Mouse (Mus musculus): ENCODE measurements around the gene Prrc2b. TPM values are rescaled to one million over a fixed set of nuclear protein-coding genes. Genes with fewer than 3 reads are reported as not detected.

The Prrc2b gene
- polyA plus RNA-seq, 1 experiment from 2014 or later, result 96.9 TPM

GRCm38 (mm10) chr2:32248377-32249361 is 97.8 kb downstream of the Prrc2b start:
- Histone ChIP-seq H3K9ac (no peak overlapping the region), H3K27me3 (no peaks in the 10 kb centered on the region), H3K4me2 (no peak overlapping the region), H3K36me3 (replicated peaks) (peaks cover 98% of the 10 kb centered on the region), H3K4me1 (no peaks in the 10 kb centered on the region), H3K9me3 (no peaks in the 10 kb centered on the region), H3K27ac (no peak overlapping the region), H3K4me3 (replicated peaks) (no peak overlapping the region)
- ATAC-seq (ENCODE audit: low FRiP score), result no peak
- 84% methylated on average over 10 of the region's 10 CpGs for WGBS

DNA sequence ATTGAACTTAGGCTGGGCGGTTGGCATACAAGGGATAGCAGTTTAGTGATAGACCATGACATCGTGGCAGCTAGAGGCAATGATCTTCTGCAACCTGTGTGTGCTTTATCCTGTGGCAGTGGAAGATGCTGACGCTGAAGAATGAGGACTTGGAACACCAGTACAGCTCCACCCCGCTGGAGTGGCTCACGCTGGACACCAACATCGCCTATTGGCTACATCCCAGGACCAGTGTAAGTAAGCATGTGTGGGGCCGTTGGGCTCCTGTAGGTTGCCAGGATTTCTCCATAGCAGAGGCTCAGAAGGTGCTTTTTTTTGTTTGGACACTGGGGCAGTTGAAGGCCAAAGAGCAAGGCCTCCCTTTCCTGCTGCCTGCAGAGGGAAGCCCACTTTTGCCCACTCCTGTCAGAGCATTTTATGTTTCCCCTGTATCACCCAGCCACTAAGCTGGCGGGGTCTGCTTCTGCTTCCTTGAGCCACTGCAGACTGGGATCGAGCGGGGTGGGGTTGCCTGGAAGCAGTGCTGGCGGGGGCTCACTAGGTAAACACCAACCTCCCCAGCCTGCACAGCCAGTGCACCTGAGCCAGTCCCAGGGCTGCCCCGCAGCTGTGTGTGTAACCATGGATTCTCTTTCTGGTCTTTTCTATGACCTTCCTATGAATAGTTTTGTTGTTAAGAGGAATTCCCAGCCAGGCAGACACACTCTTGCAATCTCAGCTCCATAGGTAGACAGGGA is 101.1 kb downstream of the Prrc2b start:
- WGBS, result 90% methylated on average over 12 of the region's 12 CpGs
- no peak for ATAC-seq (ENCODE audit: low FRiP score)
- Histone ChIP-seq H3K4me3 (replicated peaks) (no peak overlapping the region), H3K9ac (no peak overlapping the region), H3K27ac (no peak overlapping the region), H3K36me3 (replicated peaks) (peaks cover 93% of the 10 kb centered on the region), H3K4me2 (no peak overlapping the region), H3K27me3 (no peaks in the 10 kb centered on the region), H3K9me3 (no peaks in the 10 kb centered on the region), H3K4me1 (no peaks in the 10 kb centered on the region)

DNA sequence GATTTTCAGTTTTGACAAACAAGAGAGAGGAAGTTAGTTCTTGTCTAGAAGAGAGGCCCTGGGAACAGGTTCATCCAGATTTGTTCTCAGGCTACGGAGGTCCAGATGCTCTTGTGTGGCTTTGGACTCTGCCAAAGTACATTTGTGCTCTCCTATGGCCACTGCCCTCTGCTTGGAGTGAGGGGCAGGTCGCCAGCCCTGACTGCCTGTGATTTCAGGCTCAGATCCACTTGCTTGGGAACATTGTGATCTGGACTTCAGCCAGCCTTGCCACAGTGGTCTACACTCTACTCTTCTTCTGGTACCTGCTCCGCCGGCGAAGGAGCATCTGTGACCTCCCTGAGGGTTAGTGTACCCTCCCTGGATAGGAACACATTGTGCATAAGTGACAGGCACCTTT is 101.8 kb downstream of the Prrc2b start:
- no peaks in the 10 kb centered on the region for H3K4me1 ChIP-seq
- 90% methylated on average over 5 of the region's 5 CpGs for WGBS
- H3K27ac ChIP-seq, result no peak overlapping the region
- H3K9ac ChIP-seq, result no peak overlapping the region
- H3K4me3 ChIP-seq (replicated peaks), result no peak overlapping the region
- H3K9me3 ChIP-seq, result no peaks in the 10 kb centered on the region
- H3K4me2 ChIP-seq, result no peak overlapping the region
- H3K27me3 ChIP-seq, result no peaks in the 10 kb centered on the region
- peaks cover 94% of the 10 kb centered on the region for H3K36me3 ChIP-seq (replicated peaks)
- no peak for ATAC-seq (ENCODE audit: low FRiP score)

- Histone ChIP-seq H3K27me3 (no peaks in the 10 kb centered on the region), H3K4me1 (no peaks in the 10 kb centered on the region), H3K27ac (no peak overlapping the region), H3K4me2 (no peak overlapping the region), H3K4me3 (replicated peaks) (no peak overlapping the region), H3K36me3 (replicated peaks) (peaks cover 94% of the 10 kb centered on the region), H3K9ac (no peak overlapping the region), H3K9me3 (no peaks in the 10 kb centered on the region)
- 95% methylated on average over 1 of the region's 1 CpGs for whole genome bisulfite sequencing
- ATAC-seq (ENCODE audit: low FRiP score), result no peak
Observed at GRCm38 (mm10) chr2:32253352-32253751, 102.5 kb downstream of the Prrc2b start.

DNA sequence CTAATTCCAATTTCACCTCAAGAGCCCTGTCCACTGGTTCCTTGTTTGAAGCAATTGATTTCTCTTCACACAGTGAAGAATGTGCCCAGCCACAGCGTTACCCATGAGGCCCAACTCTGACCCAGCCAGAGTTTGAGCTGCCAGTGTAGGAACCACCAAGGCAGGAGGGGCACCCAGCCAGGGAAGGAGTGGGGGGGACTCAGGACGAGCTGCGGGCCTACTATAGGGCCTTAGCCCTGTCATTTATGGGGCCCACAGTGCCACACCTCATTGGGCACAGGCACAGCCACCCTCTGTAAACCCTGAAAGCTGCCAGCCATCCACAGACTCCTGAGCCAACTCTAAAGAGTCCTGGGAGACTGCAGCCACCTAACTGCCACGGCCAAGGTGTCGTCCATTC is 103.7 kb downstream of the Prrc2b start:
- Histone ChIP-seq H3K27ac (no peak overlapping the region), H3K4me3 (replicated peaks) (no peak overlapping the region), H3K36me3 (replicated peaks) (peaks cover 86% of the 10 kb centered on the region), H3K9me3 (no peaks in the 10 kb centered on the region), H3K4me1 (peaks cover 10% of the 10 kb centered on the region), H3K27me3 (no peaks in the 10 kb centered on the region), H3K9ac (no peak overlapping the region), H3K4me2 (no peak overlapping the region)
- no peak for ATAC-seq (ENCODE audit: low FRiP score)
- 88% methylated on average over 5 of the region's 5 CpGs for WGBS

GRCm38 (mm10) chr2:32256273-32256672 is 105.4 kb downstream of the Prrc2b start:
- Histone ChIP-seq H3K9me3 (no peaks in the 10 kb centered on the region), H3K4me1 (peaks cover 10% of the 10 kb centered on the region), H3K9ac (no peak overlapping the region), H3K27ac (no peak overlapping the region), H3K27me3 (no peaks in the 10 kb centered on the region), H3K36me3 (replicated peaks) (peaks cover 69% of the 10 kb centered on the region), H3K4me2 (no peak overlapping the region), H3K4me3 (replicated peaks) (no peak overlapping the region)
- WGBS, result 93% methylated on average over 11 of the region's 11 CpGs
- no peak for ATAC-seq (ENCODE audit: low FRiP score)

- Histone ChIP-seq H3K9me3 (no peaks in the 10 kb centered on the region), H3K4me2 (peak overlapping the region; percentile 82), H3K27me3 (no peaks in the 10 kb centered on the region), H3K4me1 (peaks cover 10% of the 10 kb centered on the region), H3K4me3 (replicated peaks) (peak overlapping the region; percentile 70), H3K9ac (peak overlapping the region; percentile 69), H3K36me3 (replicated peaks) (peaks cover 42% of the 10 kb centered on the region), H3K27ac (0 out of 2 replicates have a peak overlapping the region, but pooled peaks have one; percentile 47)
- ATAC-seq (ENCODE audit: low FRiP score), result 0 out of 2 replicates have a peak, but pooled peaks have one; percentile 24
- 63% methylated on average over 6 of the region's 6 CpGs for WGBS
Observed at GRCm38 (mm10) chr2:32258887-32259533, 108.1 kb downstream of the Prrc2b start.

DNA sequence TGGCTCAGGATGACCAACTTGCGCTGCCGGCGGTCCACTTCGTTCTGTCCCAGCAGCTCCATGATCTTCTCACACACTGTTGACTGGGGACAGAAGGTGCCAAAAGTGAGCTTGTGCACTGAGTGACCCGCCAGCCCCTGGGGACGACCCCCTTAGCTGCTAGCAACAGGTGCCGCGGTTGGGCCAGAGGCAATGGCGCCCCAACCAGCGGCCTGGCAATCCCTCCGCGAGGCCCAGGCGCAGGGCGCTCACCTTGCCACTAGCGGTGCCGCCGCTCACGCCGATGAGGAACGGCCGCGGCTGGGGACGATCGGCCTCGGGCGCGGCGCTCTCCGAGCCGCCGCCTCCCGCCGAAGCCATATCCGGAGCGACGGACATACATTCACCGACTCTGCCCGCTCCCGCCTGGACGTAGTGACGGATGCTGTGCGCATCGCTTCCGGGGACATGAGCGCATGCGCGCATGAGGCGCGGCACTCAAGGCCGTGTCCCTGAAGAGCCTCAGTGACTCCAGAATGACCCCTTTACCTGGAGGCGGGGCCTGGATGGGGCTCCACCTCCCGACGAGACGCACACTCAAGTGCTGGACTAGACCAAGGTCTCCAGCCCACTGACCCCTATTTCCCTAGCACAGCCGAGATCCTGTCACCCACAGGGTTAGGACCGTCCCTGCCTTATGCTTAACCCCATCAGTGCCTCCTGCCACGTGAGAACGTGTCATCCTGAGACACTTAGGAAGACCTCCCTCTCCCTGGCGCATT is 109.0 kb downstream of the Prrc2b start, which contains the start of gene Uck1:
Uck1 (minus strand) TSS at position 503 of the 761 bp plus-strand sequence.
- Histone ChIP-seq H3K36me3 (replicated peaks) (peaks cover 33% of the 10 kb centered on the region), H3K4me3 (replicated peaks) (peak within 1 kb of the TSS; percentile 70), H3K9ac (peak within 1 kb of the TSS; percentile 69), H3K4me2 (peak within 1 kb of the TSS; percentile 82), H3K9me3 (no peaks in the 10 kb centered on the region), H3K27me3 (no peaks in the 10 kb centered on the region), H3K4me1 (peaks cover 10% of the 10 kb centered on the region), H3K27ac (peak within 1 kb of the TSS; percentile 47; the same call in 1 of the 2 replicates)
- 1% methylated on average over 59 of the region's 59 CpGs for WGBS
- peak; percentile 91 for ATAC-seq (ENCODE audit: low FRiP score)

- H3K9me3 ChIP-seq, result no peaks in the 10 kb centered on the region
- H3K36me3 ChIP-seq (replicated peaks), result peaks cover 31% of the 10 kb centered on the region
- H3K4me3 ChIP-seq (replicated peaks), result peak overlapping the region; percentile 70; the same call in 1 of the 2 replicates
- H3K4me2 ChIP-seq, result peak overlapping the region; percentile 82; the same call in 1 of the 2 replicates
- no peaks in the 10 kb centered on the region for H3K27me3 ChIP-seq
- H3K9ac ChIP-seq, result no peak overlapping the region
- H3K27ac ChIP-seq, result no peak overlapping the region
- WGBS, result 36% methylated on average over 4 of the region's 4 CpGs
- peak; percentile 10; the same call in 1 of the 2 replicates for ATAC-seq (ENCODE audit: low FRiP score)
- peaks cover 10% of the 10 kb centered on the region for H3K4me1 ChIP-seq
Observed at GRCm38 (mm10) chr2:32260635-32261034, 109.8 kb downstream of the Prrc2b start.

GRCm38 (mm10) chr2:32275823-32276222 is 124.9 kb downstream of the Prrc2b start:
- 74% methylated on average over 3 of the region's 3 CpGs for WGBS
- Histone ChIP-seq H3K4me3 (replicated peaks) (no peak overlapping the region), H3K27me3 (no peaks in the 10 kb centered on the region), H3K9ac (no peak overlapping the region), H3K4me1 (no peaks in the 10 kb centered on the region), H3K9me3 (no peaks in the 10 kb centered on the region), H3K36me3 (replicated peaks) (peaks cover 42% of the 10 kb centered on the region), H3K27ac (no peak overlapping the region), H3K4me2 (no peak overlapping the region)
- ATAC-seq (ENCODE audit: low FRiP score), result no peak

- H3K4me1 ChIP-seq, result peaks cover 11% of the 10 kb centered on the region
- H3K36me3 ChIP-seq (replicated peaks), result peaks cover 73% of the 10 kb centered on the region
- H3K9me3 ChIP-seq, result no peaks in the 10 kb centered on the region
- 90% methylated on average over 2 of the region's 2 CpGs for WGBS
- no peak overlapping the region for H3K27ac ChIP-seq
- no peak overlapping the region for H3K4me3 ChIP-seq (replicated peaks)
- no peak overlapping the region for H3K9ac ChIP-seq
- H3K27me3 ChIP-seq, result no peaks in the 10 kb centered on the region
- no peak overlapping the region for H3K4me2 ChIP-seq
- ATAC-seq (ENCODE audit: low FRiP score), result no peak
Observed at GRCm38 (mm10) chr2:32282289-32282688, 131.4 kb downstream of the Prrc2b start.

Measured in forebrain, embryonic 12.5 days (tissue).